Mouse (Mus musculus): ENCODE measurements around the gene Upf1. TPM values are rescaled to one million over a fixed set of nuclear protein-coding genes. Genes with fewer than 3 reads are reported as not detected.

Gene Upf1
- polyA plus RNA-seq, 1 experiment from 2014 or later: 14.5 TPM

DNA sequence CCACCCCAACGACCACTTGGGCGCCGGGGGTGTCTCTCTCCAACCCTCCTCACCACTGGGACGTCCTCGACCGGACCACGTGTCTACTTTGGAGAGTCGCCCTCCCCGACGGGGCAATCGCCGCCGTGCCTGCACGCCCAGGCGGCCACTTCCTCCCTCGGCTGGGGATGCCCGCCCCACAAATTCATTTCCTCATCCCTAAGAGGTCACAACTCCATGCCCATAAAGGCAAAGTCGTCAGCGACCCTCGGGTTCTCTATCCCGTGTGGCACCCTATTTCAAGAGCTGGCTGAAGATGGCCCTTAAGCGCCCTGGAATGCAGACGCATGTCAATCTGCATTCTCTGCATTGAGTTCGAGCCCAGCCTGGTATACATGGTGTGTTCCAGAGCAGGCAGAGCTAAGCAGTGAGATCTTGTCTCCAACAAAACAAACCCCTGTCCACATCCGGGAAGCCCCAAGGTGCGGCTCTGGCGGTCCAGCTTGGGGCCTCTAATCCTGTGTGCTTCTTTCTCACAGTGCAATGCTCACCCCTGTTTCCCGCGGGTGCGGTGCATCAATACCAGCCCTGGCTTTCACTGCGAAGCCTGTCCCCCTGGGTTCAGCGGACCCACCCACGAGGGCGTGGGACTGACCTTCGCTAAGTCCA is 22.3 kb upstream of the Upf1 start:
- no peak overlapping the region for H3K27ac ChIP-seq (replicated peaks)
- ATAC-seq (ENCODE audit: low FRiP score, low read depth): no peak
- 8% methylated on average over 35 of the region's 35 CpGs for WGBS
- no peak overlapping the region for H3K9ac ChIP-seq
- no peaks in the 10 kb centered on the region for H3K36me3 ChIP-seq
- H3K27me3 ChIP-seq: peaks cover 81% of the 10 kb centered on the region
- H3K9me3 ChIP-seq: no peaks in the 10 kb centered on the region
- H3K4me1 ChIP-seq (replicated peaks): peaks cover 31% of the 10 kb centered on the region
- H3K4me3 ChIP-seq: no peak overlapping the region
- no peak overlapping the region for H3K4me2 ChIP-seq

GRCm38 (mm10) chr8:70374318-70374927 is 21.3 kb upstream of the Upf1 start:
- peak overlapping the region; percentile 29 for H3K4me3 ChIP-seq
- H3K36me3 ChIP-seq: no peaks in the 10 kb centered on the region
- H3K4me1 ChIP-seq (replicated peaks): peaks cover 31% of the 10 kb centered on the region
- 2% methylated on average over 36 of the region's 53 CpGs for WGBS
- ATAC-seq (ENCODE audit: low FRiP score, low read depth): peak; percentile 56; the same call in 1 of the 2 replicates
- H3K9me3 ChIP-seq: no peaks in the 10 kb centered on the region
- no peak overlapping the region for H3K9ac ChIP-seq
- H3K27me3 ChIP-seq: peaks cover 83% of the 10 kb centered on the region
- H3K27ac ChIP-seq (replicated peaks): no peak overlapping the region
- H3K4me2 ChIP-seq: peak overlapping the region; percentile 51

GRCm38 (mm10) chr8:70373397-70374317 is 20.6 kb upstream of the Upf1 start, which contains the start of gene Comp:
Gene Comp (plus strand): TSS chr8:70373558.
- peaks cover 31% of the 10 kb centered on the region for H3K4me1 ChIP-seq (replicated peaks)
- H3K9ac ChIP-seq: no peak within 1 kb of the TSS
- H3K27me3 ChIP-seq: peaks cover 77% of the 10 kb centered on the region
- peak within 1 kb of the TSS; percentile 51 for H3K4me2 ChIP-seq
- H3K27ac ChIP-seq (replicated peaks): no peak within 1 kb of the TSS
- no peaks in the 10 kb centered on the region for H3K9me3 ChIP-seq
- 3% methylated on average over 47 of the region's 47 CpGs for WGBS
- 0 out of 2 replicates have a peak, but pooled peaks have one; percentile 9 for ATAC-seq (ENCODE audit: low FRiP score, low read depth)
- H3K4me3 ChIP-seq: peak within 1 kb of the TSS; percentile 29
- no peaks in the 10 kb centered on the region for H3K36me3 ChIP-seq

DNA sequence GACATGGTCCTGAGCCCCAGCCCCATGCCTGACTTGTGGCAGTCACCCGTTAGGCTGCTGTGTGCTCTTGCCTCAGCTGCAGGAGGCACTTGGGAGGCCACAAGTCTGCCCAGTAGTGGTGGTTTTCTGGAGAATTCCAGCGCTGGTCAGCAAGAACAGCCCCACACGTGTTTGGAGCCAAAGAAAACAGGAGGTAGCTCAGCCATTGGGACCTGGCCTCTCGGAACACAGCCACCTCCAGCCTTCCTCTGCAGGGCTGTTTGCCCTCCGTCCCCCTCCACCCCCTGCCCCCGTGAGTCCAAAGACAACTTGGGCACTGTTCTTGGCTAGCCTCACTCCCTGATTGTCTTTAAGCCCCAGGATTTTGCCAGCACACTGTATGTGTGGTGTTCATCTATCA is 18.9 kb upstream of the Upf1 start:
- no peak overlapping the region for H3K4me3 ChIP-seq
- no peak overlapping the region for H3K4me2 ChIP-seq
- H3K9me3 ChIP-seq: no peaks in the 10 kb centered on the region
- no peak overlapping the region for H3K27ac ChIP-seq (replicated peaks)
- ATAC-seq (ENCODE audit: low FRiP score, low read depth): no peak
- WGBS: 36% methylated on average over 6 of the region's 6 CpGs
- H3K27me3 ChIP-seq: peaks cover 61% of the 10 kb centered on the region
- H3K36me3 ChIP-seq: no peaks in the 10 kb centered on the region
- H3K4me1 ChIP-seq (replicated peaks): peaks cover 31% of the 10 kb centered on the region
- no peak overlapping the region for H3K9ac ChIP-seq

DNA sequence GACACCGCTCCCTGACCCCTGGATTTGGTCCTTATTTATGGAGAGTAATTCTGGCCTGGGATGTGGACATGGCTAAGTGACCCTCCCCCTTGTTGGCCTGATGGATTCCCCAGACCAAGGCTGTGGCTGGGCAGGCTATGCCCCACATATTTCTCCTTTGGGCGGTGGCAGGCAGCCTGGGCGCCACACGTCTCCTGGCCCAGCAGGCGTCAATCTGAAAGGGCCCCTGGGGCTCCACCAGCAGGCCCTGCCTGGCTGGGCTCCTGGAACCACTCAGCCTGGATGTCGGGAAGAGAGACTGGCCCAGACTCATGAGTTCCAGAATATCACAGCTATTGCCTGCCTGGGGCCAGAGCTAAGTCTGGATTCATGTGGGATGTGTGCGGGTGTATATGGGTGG is 17.4 kb upstream of the Upf1 start:
- Histone ChIP-seq H3K27me3 (peaks cover 46% of the 10 kb centered on the region), H3K4me3 (no peak overlapping the region), H3K27ac (replicated peaks) (no peak overlapping the region), H3K4me1 (replicated peaks) (peaks cover 22% of the 10 kb centered on the region), H3K9me3 (no peaks in the 10 kb centered on the region), H3K4me2 (no peak overlapping the region), H3K36me3 (no peaks in the 10 kb centered on the region), H3K9ac (no peak overlapping the region)
- 77% methylated on average over 7 of the region's 7 CpGs for WGBS
- ATAC-seq (ENCODE audit: low FRiP score, low read depth): no peak

GRCm38 (mm10) chr8:70366588-70366987 is 13.5 kb upstream of the Upf1 start:
- Histone ChIP-seq H3K9ac (no peak overlapping the region), H3K4me2 (no peak overlapping the region), H3K4me1 (replicated peaks) (no peaks in the 10 kb centered on the region), H3K27me3 (peaks cover 7% of the 10 kb centered on the region), H3K9me3 (no peaks in the 10 kb centered on the region), H3K36me3 (no peaks in the 10 kb centered on the region), H3K27ac (replicated peaks) (no peak overlapping the region), H3K4me3 (no peak overlapping the region)
- ATAC-seq (ENCODE audit: low FRiP score, low read depth): no peak
- WGBS: 66% methylated on average over 5 of the region's 5 CpGs

GRCm38 (mm10) chr8:70364066-70364465 is 11.0 kb upstream of the Upf1 start:
- H3K27me3 ChIP-seq: no peaks in the 10 kb centered on the region
- H3K4me2 ChIP-seq: no peak overlapping the region
- no peaks in the 10 kb centered on the region for H3K9me3 ChIP-seq
- H3K4me3 ChIP-seq: no peak overlapping the region
- H3K27ac ChIP-seq (replicated peaks): no peak overlapping the region
- no peaks in the 10 kb centered on the region for H3K4me1 ChIP-seq (replicated peaks)
- ATAC-seq (ENCODE audit: low FRiP score, low read depth): no peak
- H3K36me3 ChIP-seq: no peaks in the 10 kb centered on the region
- no peak overlapping the region for H3K9ac ChIP-seq
- 35% methylated on average over 5 of the region's 5 CpGs for WGBS

- H3K36me3 ChIP-seq: no peaks in the 10 kb centered on the region
- ATAC-seq (ENCODE audit: low FRiP score, low read depth): no peak
- no peak overlapping the region for H3K27ac ChIP-seq (replicated peaks)
- H3K27me3 ChIP-seq: 0 out of 2 replicates have a peak, but pooled peaks cover 5% of the 10 kb centered on the region
- no peaks in the 10 kb centered on the region for H3K4me1 ChIP-seq (replicated peaks)
- H3K4me2 ChIP-seq: no peak overlapping the region
- H3K9ac ChIP-seq: no peak overlapping the region
- 80% methylated on average over 10 of the region's 10 CpGs for WGBS
- no peaks in the 10 kb centered on the region for H3K9me3 ChIP-seq
- H3K4me3 ChIP-seq: no peak overlapping the region
Observed at GRCm38 (mm10) chr8:70361484-70362032, 8.5 kb upstream of the Upf1 start.

DNA sequence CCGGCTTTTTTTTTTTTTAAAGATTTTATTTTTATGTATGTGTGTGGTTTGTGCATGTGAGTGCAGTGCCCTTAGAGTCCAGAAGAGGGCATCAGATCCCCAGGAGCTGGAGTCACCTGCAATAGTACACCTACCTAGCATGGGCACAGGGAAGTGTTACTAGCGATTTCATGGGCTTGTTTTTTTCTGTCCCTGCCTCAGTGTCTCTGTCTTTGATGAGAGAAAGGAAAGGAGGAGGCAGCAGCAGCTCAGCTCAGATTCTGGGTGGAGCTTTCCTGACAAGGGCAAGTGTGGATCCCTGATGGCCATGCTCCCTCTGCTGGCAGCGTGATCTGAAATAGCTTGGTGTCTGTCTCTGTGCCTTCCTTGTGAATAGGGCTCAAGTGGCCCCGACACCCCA is 7.7 kb upstream of the Upf1 start:
- Histone ChIP-seq H3K27me3 (0 out of 2 replicates have a peak, but pooled peaks cover 5% of the 10 kb centered on the region), H3K4me2 (no peak overlapping the region), H3K27ac (replicated peaks) (no peak overlapping the region), H3K4me3 (no peak overlapping the region), H3K9me3 (no peaks in the 10 kb centered on the region), H3K36me3 (no peaks in the 10 kb centered on the region), H3K9ac (no peak overlapping the region), H3K4me1 (replicated peaks) (no peaks in the 10 kb centered on the region)
- WGBS: 53% methylated on average over 4 of the region's 4 CpGs
- no peak for ATAC-seq (ENCODE audit: low FRiP score, low read depth)

DNA sequence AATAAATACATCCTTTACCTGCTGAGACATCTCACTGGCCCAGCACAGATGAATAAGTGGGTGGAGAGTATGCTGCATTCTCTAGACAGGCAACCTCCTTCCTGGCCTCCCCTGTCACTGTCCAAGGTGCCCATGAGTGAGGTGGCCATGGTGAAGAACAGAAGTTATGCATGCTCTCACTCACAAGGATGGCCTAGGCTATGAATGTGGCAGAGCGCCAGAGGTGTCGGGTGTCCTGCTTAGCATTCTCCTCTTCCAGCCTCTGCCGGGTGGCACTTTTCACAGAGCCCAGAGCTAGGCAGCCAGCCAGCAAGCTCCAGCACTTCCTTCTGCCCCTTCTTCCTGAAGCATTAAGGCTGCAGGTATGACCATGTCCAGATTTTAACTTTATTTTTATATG is 6.3 kb upstream of the Upf1 start:
- Histone ChIP-seq H3K4me2 (no peak overlapping the region), H3K36me3 (no peaks in the 10 kb centered on the region), H3K9ac (no peak overlapping the region), H3K27ac (replicated peaks) (no peak overlapping the region), H3K4me3 (no peak overlapping the region), H3K9me3 (no peaks in the 10 kb centered on the region), H3K4me1 (replicated peaks) (0 out of 2 replicates have a peak, but pooled peaks cover under 1% of the 10 kb centered on the region), H3K27me3 (0 out of 2 replicates have a peak, but pooled peaks cover 5% of the 10 kb centered on the region)
- 42% methylated on average over 3 of the region's 3 CpGs for WGBS
- ATAC-seq (ENCODE audit: low FRiP score, low read depth): no peak

- no peak overlapping the region for H3K27ac ChIP-seq (replicated peaks)
- no peaks in the 10 kb centered on the region for H3K36me3 ChIP-seq
- H3K9ac ChIP-seq: no peak overlapping the region
- no peak overlapping the region for H3K4me2 ChIP-seq
- H3K9me3 ChIP-seq: no peaks in the 10 kb centered on the region
- ATAC-seq (ENCODE audit: low FRiP score, low read depth): no peak
- WGBS: 82% methylated on average over 1 of the region's 1 CpGs
- no peak overlapping the region for H3K4me3 ChIP-seq
- peaks cover 23% of the 10 kb centered on the region for H3K4me1 ChIP-seq (replicated peaks)
- H3K27me3 ChIP-seq: 0 out of 2 replicates have a peak, but pooled peaks cover 5% of the 10 kb centered on the region
Observed at GRCm38 (mm10) chr8:70356111-70356510, 3.0 kb upstream of the Upf1 start.

Data from hindbrain, embryonic 15.5 days (tissue).